Mouse (Mus musculus) ZHBTc4 (cell line): ENCODE data around the gene Shld2.
"Not testable (repeated sequence)": the region's sequence is repeated elsewhere in the genome, so short reads cannot be mapped to it uniquely, and the experiment has no call there.

Experiments
- DNase-seq: peaks from one replicate; pipeline ENCODE4 v3.0.0-alpha.2; 2011; ENCODE audit warnings: low read depth, low spot score

The Shld2 gene

DNA sequence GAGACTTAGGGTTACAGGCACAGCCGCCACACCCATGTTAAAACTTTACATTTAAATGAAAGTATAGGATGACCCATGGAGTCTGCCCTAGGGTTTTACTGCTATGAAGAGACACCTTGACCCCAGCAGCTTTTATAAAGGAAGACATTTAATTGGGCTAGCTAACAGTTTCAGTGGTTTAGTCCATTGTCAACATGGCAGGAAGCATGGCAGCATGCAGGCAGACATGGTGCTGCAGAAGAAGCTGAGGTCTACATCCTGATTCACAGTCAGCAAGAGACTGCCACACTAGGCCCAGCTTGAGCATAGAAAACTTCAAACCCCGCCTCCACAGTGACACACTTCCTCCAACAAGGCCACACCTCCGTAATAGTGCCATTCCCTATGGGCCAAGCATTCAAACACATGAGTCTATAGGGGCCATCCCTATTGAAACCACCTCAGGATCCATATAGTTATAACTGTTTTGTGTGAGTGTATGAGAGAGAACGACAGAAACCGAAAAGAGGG lies 13.3 kb upstream of the Shld2 start:
- peak; percentile 82 for DNase-seq

DNA sequence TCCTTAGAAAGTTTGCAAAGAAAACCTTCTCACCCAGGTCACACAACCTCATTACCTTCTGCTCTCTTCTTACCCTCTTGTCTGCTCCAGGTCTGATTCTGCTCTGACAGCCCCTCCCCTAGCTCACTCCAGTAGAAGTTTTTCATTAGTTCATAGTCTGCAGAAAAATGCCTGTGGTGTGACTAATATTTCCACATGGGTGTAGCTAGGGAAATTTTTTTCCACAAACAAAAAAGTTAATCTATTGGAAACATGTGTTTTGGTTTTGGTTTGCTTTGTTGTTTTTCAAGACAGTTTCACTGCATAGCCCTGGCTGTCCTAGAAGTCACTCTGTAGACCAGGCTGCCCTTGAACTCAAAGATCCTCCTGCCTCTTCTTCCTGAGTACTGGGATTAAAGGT lies 7.8 kb upstream of the Shld2 start:
- no peak for DNase-seq

DNA sequence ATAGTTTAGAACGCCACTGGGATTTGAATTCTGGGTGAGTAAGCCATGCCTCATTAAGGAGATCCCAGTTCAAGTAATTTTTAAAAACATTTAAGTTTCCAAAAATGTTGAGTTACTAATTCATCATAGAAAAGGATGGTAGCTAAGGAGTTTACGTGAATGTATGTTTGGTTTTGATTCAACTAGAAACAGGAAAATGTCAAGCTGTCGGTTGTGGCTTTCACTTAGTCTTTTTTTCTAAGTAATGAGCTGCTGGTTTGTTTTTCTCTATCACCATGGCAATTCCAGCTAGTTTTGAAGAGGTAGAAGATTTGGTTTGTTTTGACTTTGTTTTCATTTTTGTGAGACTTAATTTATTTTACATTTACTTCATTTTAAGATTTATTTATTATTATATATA lies 7.1 kb upstream of the Shld2 start:
- no peak for DNase-seq

DNA sequence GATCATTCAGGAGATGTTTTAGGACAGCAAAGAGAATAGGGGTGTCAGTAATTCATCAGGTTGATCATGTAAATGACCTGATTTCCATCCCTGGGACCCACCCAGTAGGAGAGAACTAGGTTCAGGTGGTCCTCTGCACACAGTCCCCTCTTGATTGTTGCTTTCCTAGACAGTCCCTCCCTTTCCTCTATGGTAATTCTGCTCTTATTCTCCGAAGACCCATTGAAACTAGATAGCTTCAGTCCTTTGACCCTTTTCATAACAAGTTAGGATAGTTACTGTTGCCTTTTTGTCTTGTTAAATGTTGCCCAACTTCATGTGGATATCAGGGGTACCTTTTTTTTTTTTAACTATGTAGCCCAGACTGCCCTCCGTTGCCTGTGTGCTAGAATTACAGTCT lies 6.1 kb upstream of the Shld2 start:
- peak; percentile 48 for DNase-seq

DNA sequence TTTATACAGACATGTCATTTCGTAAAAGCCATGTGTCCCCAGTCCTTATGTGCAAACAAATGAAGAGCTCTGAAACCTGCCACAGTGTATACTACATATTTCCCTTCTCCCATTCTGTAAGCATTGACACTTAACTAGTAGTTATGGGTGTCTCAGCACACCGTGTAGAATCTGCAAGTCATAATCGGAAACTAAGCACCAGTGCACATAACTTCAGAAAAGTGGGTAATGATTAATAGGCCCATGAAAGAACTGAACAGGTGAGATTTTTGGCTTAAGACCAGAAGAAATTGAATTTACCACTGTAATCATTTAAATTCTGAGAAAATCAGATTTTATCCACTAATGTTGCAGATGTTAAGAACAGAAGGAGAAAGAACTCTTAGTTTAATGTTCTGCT lies 4.5 kb upstream of the Shld2 start:
- no peak for DNase-seq

DNA sequence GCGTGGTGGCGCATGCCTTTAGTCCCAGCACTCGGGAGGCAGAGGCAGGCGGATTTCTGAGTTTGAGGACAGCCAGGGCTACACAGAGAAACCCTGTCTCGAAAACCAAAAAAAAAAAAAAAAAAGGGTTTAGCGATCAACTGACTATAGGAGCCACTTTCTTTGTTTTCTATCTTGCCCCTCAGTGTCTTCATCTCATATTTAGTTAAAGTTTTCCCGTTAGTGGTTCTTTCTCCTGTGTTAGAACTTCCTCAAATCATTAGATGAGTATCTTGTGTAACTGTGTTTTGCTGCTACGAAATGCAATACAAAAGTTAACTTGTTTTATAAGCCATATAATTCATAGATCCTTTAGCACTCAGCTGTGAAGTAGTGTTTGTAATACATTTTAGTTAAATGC lies 4.1 kb upstream of the Shld2 start:
- DNase-seq = not testable (repeated sequence)

DNA sequence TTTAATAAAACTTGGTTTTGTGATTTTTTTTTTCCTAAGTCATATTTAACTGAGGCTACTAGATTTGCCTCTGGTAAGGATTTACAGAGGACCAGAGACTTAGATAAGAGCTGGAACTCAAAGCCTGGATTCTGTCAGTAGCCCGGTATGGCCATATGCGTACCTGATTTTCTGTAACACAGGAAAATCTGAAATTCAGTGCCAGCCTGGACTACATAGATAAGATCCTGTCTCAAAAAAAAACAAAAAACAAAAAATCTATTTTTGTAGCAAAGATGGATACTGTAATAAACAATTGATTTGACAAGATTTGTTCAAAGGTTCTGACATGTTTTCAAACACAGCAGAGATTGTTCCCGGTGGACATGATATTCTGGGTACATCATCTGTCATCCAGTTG lies 3.3 kb upstream of the Shld2 start:
- no peak for DNase-seq

DNA sequence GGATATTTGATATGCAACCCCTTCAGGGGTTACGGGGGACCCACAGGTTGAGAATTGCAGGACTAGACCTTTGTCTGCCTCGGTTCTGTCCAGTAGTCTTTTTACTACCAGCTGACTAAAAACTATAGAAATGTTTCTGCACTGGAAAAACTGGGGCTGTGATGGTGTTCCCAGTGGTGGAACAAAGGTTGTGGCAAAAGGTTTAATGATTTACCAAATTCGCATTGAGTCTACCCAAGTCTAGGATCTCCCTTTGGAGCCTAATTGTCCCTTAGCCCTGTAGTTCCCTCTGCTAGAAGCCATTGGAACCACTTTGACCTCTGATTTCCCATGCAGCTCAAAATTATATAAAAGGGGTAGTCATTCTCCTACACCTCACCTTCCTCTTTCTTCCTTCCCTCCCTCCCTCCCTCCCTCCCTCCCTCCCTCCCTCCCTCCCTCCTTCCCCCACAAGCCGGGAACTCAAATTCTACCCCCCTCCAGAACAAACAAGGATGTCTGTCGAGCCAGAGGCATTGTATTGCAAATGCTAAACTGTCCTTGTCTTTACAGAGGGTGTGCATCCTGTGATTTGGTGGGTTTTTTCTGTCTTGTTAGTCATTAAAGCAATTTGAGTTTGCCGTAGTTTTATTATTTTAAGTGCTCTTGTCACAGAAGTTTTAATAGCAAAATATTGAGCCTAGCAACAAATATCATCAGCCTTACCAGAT lies 2.2 kb upstream of the Shld2 start:
- peak; percentile 62 for DNase-seq

DNA sequence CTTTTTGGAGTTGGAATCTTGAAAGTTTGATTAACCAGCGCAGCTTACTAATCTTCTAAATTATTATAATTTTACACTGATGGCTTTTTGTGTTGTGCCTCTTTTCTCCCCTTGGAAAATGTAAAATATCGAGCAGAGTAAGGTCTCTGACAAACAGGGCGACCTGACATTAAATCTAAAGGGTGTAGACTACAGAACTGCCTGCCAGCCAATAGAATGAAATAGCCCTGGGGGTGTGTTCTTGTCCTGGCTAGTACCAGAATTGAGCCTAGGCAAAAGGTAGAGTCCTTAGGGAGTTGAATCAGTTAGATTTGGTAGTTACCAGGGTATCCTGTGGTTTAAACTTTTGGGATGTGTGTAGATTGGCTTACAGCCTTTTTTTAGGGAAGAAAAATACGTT lies 1.4 kb upstream of the Shld2 start:
- DNase-seq = peak; percentile 66

DNA sequence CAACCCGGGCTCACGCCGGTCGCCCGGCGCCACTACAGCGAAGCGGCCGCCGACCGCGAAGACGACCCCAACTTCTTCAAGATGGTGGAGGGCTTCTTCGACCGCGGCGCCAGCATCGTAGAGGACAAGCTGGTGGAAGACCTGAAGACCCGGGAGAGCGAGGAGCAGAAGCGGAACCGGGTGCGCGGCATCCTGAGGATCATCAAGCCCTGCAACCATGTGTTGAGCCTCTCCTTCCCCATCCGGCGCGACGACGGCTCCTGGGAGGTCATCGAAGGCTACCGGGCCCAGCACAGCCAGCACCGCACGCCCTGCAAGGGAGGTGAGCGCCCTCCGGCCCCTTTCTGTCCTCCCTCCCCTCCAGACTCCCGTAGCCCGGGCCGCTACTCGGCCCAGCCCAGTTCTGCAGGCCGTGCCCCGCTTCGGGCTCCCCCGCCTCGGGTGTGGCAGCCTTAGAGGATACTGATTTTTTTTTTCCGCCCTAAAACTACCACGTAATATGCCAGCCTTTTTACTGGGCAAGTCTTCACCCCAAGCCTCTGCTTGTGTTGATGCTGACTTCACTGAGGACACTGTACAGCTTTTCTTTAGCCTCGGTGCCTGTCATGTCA lies 833 bp upstream of the Shld2 start:
- DNase-seq = peak; percentile 58

DNA sequence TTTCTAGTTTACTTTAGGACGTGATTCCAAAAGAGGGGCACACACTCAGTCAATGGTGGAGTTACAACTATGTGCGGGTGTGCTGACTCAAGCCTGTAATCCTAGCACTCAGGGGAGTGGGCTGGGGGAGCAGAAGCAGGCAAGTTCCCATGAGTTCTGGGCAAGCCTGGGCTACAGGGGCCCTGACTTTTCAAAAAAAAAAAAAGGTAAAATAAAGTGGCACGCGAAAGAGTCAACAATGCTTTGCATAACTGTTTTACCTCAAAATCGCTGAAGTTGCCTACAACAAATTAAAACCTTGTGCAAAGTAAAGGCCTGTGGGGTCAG lies 423 bp downstream of the Shld2 start:
- no peak for DNase-seq

DNA sequence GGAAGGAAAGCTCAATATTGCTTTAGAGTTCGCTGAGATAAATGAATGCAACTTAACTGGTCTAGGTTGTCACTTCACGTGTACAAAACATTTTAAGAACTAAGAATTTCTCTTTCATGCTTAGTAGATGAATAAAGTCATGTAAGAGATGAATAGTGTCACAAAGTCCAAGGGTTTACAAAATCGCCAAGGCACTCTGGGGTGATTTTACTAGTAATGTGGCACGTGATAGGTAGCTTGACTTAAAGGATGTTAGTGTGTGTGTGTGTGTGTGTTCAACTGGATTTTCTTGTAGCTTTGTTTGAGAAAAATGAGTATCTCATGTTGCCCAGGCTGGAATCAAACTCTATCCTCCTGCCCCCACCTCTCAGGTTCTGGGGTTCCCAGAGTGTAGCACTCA lies 1.0 kb downstream of the Shld2 start:
- DNase-seq = no peak

DNA sequence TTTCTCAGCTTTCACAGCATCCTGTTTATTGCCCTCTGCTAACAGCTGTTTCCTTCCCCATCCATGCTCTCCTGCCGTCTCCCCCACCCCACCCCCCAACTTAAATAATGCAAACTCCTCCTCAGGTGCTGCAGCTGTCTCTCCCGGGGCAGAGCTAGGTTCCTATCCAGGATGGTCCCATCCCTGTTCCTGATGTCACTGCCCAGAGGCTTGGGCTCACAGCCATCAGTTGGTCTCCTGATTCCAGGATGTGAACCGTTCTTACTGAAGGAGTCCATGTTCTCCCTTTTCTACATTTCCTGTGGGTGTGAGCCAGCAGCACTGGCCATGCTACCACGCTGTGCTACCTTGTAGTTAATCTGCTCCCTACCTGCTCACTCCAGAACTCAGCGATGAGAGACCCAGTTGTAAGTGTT lies 7.0 kb downstream of the Shld2 start:
- DNase-seq = peak; percentile 35

DNA sequence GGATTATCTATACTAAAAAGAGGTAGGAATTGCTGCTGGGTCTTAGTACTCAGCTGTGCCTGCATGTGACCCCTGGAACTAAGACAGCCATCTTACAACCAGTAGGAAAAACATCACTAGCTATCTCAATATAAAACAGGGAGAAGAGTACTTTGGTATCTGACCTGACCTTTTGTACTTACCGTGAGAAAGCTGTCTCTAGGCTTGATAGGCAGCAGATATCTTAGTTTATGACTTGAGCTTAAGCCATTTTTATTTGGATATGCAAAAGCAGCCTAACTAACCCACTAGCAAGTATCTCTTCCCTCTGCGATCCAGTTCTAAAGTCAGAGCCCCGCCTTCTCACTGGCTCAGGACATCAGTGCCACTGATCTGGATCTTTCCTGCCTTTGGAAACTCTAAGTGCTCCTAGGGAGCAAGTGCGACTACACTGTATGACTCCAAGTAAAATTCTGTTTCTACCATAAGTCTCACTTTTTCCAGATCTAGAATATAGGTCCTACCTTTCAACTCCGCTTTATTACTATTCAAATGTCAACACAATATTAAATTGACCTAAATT lies 7.5 kb downstream of the Shld2 start:
- DNase-seq = peak; percentile 33

DNA sequence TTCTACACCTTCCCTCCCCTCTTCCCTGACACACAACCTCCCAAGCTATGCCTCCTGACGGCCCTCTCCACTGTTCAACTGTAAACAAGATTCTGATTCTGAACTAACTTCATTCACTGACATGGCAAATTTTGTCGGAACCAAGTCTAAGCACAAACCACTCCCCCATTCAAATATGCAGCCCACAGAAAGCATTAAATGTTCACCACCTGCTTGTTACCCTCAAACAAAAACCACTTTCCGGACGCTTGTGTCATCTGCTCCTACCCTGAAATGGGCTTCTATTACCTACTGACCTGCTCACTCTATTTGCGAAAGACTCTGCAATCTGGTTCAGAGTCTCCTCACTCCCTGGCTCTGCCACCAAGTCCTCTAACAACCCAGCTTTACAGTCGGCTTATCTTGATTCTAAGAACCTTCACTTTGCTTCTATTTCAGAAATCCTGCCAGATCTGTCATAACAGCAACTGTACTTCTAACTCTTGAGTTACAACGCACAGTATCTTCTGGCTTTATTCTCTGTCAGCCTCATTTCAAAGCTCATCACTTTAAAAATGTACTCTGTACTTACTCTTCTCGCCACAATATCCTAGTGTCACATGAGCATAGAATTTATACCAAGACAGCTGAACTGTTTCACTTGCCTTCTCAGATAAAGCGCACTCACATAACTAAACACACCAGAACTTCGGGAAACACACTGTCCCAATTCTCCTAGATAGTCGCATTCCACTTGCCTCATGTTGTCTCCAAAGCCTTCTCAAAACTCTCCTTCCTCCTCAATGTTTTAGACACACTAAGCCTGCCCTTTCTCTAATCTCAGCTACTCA lies 11.2 kb downstream of the Shld2 start:
- no peak for DNase-seq

DNA sequence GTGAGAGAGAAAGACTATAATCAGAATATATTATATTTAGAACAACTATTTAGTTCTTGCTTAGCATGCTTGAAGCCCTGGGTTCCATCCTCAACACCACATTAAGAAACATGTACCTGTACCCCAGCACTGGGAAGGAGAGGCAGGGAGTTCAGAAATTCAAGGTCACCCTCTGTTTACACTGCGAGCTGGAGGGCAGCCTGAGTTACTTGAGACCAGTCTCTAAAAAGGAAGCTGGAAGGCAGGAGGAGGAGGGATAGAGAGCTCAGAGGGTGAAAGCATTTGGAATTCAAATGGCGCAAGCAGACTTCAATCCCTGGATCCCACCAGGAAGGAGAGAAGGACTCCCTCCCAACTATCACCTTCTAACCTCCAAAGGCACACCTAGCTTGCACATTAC lies 12.7 kb downstream of the Shld2 start:
- DNase-seq = peak; percentile 45

DNA sequence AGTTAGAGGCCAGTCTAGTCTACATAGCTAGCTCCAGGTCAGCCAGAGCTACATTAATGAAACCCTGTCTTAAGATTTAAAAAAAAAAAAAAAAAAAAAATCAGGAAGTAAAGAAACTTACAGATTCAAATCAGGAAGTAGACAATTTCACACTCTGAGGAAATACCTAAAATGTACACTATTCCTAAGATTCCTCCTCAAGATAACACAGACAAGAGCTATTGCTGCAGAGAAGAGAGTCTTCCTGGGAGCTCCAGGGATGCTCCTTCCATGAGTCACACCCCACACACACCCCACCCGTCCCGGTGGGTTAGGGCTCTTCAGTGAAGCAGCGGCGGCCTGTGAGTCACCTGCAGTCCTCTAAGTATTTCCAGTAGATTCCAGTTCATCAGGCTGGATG lies 13.3 kb downstream of the Shld2 start:
- peak; percentile 48 for DNase-seq

DNA sequence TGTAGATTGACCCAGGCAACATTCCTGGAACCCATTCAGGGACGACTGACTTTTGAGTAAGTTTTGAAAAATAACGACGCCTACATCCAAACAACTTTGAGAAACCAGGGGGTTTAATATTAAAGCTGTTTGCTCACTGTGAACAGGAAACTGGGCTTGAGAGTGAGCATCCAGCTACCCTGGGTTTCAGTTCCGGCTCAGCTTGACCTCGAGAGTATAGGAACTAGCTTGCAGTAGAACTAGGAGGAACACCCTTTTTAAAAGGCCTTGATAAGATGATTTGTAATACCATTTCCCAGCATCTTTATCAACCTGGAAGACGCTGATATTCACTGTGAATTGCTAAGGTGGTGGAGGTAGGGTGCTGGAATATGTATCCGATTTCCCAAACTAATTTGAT lies 13.9 kb downstream of the Shld2 start:
- DNase-seq = no peak

DNA sequence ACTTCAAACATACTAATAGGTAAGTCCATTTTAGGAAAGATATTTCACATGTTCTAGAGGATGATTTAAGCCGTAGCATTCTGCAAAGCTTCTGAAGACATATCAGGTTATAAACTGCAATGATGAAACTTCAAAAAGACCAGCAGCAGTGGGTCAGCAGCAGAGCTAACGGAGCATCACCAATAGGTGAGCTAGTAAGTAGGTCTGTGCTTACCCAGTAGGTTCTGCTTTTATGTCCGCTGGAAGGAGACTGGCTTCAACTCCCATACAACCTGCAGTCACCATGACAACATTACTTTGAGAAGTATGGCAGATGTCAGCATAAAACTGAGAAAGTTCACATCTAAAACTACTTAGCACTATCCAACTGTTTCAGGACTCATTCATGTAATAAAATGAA lies 16.7 kb downstream of the Shld2 start:
- DNase-seq = no peak

DNA sequence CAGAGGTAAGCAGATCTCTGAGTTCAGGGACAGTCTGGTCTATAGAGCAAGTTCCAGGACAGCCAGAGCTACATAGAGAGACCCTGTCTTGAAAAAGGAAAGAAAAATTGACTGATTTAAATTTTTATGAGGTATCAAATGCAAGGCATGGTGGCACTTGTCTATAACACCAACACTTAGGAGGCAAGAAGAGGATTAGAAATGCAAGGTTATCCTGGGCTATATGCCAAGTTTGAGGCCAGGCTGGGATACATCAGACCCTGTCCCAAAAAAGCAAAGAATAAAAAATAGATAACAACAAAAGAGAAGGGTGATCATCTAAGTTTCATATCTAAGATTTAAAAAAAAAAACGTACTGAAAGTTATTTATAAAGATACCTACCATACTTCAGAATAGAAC lies 20.1 kb downstream of the Shld2 start:
- DNase-seq = no peak

DNA sequence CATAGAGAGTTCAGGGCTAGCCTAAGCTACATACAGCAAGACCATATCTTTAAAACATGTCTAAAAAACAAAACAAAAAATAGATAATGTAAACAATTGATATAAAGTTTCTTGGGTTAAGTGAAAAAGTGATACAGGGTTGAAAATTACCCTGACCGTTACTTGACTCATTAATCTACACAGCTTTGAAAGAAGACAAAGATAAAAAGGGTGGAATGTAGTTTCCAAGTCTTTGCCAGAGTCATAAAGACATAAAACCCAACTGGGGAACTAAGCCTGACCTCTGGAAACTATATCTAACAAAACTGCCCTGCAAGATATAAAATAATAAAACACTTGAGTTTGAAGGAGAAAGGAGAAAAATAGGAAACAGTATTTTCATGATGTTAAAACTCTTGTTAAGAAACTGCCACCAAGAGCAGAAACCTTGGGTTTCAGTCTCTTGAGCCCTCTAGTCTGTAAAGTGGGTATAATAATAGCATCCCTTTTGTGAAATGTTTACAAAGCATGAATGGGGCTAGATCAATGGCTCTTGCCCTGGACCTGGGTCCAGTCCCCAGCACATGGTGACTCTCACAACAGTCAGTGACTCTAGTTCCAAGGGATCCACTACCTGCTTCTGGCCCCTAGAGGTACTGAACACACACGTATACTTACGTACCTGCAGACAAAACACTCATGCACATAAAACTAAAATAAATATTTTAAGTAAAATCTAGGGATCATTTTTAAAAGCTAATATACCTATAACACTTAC lies 20.9 kb downstream of the Shld2 start:
- no peak for DNase-seq

DNA sequence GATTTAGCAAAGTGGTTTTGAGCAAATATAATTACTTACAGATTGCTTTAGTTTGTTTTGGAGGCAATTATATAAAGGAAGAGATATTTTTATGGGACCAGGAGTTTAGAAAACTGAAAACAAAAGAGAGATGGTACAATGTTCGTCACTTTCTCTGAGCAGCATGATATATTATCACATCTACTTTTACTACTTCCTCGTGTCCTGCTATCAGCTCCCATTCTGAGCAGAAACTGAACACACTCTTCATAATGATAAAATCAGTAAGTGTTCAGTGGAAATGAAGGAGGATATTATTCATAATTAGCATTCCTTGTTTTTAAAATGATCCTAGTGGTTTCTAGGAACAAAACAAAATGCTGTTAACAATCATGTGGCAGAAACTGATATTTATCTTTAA lies 21.9 kb downstream of the Shld2 start:
- no peak for DNase-seq
